Mouse (Mus musculus) mesoderm, embryonic 11.5 days (tissue): ENCODE data around the gene Stac3.
A peak's percentile ranks its signal among the peaks of the same experiment; 100 is the strongest.

Experiments
- DNase-seq: peaks from one replicate; pipeline ENCODE4 v3.0.0-alpha.2; 2012; ENCODE audit warnings: low read depth, low spot score

Gene Stac3

DNA sequence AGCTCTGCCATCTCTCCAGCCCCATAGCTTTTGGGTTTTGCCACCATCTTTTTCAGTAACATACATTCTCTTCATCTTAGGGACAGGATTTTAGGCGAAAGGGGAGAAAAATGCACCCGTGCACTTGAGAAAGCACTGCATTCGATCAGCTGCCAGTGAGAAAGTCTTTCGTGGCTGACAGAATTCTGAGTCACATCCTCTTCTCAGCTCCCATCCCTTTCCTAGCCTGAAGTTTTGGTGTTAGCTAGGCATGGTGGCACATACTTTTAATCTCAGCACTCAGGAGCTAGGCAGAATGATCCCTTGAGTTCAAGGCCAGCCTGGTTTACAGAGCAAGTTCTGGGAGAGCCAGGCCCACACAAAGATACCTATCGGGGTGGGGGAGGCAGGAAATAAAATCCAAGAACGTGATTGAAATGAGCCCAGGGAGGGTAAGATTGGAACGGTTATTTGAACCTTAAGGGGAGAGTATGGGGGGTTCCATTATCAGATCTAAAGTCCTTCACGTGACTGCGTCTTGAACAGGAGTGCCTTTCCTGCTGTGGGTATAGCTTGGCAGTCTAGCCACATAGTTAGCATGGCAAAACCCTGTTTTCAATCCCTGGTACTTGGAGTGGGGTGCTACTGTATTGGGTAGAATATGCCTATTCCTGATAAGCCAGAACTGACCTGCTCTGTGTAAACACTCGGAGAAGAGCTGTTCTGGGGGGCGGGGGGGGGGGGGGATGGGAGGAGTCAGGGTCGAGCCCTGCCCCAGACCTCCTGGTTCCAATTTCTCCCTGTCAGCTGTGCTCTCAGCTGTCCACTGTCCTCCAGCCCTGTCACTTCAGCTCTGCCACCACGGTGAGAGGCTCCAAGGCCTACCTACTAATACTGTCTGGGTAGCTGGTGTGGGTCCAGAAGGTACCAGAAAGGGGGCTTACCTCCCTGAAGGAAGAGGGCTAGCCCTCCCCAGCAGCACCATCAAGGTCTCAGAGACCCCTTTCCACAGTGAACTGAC, at the start of gene Stac3:
TSS of gene Stac3 (plus strand) at position 793 of the 1,000 bp plus-strand sequence.
- no peak for DNase-seq

DNA sequence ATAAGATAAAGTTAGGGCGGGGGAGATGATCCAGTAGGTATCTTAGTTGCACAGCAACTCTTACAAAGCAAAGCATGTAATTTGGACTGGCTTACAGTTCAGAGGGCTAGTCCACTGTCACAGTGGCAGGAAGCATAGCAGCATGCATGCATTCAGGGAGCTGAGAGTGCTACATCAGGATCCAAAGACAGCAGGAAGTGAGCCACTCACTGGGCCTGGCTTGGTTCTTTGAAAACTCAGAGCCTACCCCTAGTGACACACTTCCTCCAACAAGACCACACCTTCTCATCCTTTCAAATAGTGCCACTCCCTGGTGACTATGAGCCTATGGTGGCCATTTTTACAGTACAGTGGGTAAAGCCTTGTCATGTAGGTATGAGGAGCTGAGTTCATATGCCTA, 47.8 kb upstream of the Stac3 start:
- no peak for DNase-seq

DNA sequence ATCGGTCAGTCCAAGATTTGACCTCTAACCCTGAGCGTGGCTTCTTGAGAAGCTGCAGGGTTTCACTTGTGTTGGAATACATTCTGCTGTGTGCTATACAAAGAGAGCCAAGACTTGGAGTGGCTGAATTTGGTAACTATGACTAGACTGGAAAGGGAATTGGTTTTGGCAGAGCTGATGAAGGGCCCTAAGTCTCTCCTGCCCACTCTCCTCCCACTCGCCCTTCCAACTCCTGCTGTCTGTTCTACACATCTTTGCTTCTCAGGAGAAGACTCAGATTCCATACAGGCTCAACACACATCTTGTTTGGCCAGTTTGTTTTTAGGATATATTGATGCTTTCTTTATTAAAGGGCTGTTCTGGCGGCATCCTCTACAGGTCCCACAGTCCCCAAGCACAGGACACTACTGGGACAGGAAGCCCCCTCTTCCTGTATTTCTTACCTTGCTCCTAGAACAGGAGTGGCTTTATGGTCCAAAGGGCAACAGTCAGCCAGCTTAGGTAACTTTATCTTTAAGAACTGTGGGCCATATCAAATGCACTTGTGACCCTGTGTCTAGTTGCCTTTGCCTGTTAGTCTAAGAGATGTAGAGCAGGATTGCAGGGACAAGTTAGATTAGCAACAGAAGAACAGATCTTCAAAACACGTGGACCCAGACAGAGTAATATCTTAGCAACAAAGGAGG, 38.9 kb upstream of the Stac3 start:
- DNase-seq: no peak

DNA sequence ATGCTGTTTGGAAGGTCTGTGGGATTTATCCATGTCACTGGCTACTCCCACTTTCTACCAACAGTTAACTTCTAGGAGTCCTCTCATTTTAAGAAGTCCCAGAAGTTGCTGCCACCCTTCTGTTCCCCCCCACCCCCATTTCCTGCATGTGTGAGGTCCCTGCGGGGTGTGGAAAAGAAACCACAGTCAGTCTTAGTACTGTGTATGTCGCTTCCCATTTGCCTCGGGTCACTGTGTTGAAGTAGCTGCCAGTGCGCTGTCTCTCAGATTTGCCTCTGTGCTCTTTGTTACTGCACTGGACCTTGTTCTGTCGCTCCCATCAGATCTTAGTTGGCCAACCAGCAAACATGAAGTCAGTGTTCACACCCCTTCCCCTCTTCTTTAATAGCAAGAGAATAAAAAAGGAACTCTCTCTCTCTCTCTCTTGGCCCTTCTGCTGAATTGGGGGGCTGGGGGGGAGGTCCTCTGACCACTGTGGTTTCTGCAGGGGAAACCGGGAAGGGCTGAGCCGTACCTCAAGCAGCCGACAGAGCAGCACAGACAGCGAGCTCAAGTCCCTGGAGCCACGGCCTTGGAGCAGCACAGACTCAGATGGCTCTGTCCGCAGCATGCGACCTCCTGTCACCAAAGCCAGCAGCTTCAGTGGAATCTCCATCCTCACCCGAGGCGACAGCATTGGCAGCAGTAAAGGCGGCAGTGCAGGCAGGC, 30.1 kb upstream of the Stac3 start:
- DNase-seq: no peak

DNA sequence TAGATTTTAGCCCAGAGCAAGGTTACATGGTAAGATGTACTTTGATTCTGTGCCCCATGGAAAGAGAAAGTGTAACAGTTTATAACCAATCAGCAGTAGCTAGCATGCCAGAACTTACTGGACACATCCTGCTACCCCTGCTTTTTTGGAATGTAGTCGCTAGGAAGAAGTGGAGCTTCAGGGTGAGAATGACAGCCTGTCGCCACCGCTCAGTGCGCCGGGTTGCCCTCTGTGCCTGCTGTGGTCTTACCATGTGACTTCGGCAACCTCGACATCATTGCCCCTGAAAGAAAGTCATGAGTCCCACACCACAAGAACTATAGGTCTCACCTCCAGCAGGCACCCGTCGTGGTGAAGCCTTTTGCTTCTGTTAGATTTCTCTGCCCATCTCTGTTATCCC, 28.8 kb upstream of the Stac3 start:
- no peak for DNase-seq

DNA sequence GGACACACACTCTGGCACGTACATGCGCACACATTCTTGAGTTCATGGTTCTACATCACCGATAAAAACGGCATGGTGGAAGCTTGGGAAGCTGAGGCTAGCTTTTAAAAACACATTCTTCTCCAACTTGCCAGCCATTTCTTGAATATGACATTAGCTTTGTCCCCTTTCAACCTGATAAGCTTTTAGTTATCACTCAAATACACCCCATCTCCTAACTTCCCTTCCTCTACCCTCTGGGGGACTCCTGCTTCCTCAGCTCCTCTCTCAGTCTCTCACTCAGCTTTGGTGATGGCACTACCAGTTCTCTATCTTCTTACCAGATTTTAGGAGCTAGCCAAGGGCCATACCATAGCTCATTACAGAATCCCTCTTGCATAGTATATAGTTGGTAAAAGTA, 26.3 kb upstream of the Stac3 start:
- no peak for DNase-seq

DNA sequence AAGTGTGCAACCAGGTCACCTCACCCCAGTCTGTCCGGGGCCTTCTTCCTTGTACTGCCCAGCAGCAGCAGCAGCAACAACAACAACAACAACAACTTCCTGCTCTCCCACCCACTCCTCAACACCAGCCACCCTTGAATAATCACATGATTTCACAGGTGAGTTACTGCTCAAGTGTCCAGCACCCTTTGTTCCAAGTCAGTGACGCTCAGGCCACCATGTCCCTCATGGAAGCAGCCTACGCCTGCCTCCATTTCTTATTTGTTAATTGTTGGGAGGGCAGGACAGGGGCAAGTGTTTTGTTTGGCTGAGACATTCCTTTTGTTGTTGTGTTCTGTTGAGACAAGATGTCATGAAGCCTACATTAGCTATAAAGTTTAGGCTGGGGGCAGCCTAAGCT, 24.9 kb upstream of the Stac3 start:
- DNase-seq: no peak

DNA sequence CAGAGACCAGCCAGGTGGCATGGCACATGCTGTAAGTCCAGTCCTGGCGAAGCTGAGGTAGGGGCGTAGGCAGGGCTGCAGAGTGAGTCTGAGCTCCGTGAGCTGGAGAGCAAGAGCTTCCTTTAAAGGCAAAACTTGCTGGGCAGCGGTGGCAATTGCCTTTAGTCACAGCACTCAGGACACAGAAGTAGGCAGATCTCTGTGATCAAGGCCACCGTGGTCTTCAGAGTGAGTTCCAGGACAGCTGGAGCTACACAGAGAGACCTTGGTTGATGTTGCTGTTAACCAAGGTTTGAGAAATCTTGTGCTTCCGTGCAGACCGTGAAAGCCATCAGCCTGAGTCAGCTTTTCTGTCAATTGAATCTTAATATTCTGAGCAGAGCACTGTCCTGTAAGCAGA, 24.2 kb upstream of the Stac3 start:
- DNase-seq: no peak

DNA sequence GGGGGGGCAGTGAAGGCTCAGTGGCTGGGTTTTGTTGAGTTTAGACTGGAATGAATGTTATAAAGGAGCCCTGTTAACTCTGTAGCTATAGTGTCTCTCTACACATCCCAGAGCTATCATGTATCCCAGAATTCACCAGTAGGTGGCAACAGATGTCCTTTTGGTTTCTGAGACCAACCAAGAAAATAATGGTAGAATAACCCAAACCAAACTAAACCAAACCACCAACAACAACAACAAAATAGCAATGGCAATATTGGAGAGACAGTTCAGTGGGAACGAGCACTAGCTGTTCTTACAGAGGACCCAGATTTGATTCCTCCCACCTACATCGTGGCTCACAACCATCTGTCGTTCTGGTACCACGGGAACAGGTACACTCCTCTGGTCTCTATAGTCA, 22.4 kb upstream of the Stac3 start:
- DNase-seq: no peak

DNA sequence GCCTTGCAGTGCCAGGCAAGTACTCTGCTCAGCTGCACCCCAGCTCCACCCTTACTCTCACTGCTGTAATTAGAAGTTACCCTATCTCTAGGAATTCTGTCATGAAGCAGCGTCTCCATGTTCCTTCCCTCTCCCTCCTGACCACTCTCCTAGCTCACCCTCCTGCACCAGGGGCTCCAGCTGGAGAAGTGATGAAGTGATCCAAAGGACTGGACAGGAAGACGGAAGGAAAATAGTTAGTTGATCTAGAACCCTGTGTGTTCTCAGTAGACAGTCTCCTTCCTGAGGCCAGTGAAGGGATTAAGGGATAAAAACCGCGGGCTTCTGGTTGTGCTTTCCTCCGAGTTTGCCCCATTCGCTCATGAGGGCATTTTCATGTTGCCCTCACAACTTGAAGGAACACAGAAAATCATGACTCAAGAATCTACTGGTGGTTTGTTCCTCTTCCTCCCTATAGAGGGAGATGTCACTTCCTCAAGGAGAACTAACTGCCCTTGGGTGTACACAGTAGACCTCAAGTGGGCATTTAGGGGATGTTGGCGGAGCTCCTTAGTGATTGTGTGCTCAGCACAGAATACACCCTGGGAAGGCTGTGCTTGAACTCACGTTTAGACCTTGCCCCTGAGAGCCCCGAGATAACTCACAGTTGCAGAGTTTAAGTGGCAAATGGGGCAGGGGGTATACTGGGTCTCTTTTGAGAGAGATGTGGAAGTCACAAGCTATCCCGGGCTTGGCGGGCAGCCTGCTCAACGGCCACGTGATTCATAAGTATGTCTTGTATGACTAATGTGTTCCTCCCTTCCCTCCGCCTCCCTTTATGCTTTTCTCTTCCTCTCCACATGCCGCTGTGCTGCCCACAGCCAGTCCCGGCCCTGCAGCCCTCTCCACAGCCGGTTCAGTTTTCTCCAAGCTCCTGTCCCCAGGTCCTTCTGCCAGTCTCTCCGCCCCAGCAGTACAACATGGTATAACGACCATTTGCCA, 20.4 kb upstream of the Stac3 start:
- DNase-seq: no peak

DNA sequence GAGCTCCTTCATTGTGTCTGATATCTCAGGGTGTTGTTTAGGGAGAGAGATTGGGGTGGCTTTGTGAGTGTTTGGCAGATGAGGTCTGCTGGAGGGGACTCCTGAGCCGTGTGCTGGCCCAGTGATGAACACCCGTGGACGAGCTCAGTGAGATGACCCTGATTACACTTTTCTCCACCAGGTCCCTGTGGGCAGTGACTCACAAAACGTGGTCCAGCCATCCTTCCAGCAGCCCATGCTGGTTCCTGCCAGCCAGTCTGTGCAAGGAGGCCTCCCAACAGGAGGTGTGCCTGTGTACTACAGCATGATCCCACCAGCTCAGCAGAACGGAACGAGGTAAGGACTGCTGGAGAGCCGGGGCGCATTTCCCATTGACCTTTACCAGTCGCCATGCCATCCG, 16.3 kb upstream of the Stac3 start:
- DNase-seq: no peak

DNA sequence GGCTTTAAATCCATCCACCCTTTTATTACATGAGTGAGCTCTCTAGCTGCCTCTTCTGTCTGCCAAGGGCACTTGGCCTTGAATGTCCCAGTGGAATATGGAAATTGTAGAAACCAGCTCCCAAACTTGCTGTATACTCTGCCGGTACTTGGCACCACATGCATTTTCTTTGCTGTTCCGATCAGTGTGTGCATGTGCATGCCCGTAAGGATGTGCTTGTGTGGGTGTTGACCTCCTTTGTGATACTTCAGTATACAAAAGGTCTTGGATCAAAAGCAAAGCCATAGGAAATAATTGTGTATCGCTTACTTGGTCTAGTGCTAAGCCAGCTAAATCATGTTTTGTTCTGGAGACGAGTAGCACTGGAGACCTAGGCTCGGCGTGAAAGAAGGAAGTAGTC, 12.6 kb upstream of the Stac3 start:
- no peak for DNase-seq

DNA sequence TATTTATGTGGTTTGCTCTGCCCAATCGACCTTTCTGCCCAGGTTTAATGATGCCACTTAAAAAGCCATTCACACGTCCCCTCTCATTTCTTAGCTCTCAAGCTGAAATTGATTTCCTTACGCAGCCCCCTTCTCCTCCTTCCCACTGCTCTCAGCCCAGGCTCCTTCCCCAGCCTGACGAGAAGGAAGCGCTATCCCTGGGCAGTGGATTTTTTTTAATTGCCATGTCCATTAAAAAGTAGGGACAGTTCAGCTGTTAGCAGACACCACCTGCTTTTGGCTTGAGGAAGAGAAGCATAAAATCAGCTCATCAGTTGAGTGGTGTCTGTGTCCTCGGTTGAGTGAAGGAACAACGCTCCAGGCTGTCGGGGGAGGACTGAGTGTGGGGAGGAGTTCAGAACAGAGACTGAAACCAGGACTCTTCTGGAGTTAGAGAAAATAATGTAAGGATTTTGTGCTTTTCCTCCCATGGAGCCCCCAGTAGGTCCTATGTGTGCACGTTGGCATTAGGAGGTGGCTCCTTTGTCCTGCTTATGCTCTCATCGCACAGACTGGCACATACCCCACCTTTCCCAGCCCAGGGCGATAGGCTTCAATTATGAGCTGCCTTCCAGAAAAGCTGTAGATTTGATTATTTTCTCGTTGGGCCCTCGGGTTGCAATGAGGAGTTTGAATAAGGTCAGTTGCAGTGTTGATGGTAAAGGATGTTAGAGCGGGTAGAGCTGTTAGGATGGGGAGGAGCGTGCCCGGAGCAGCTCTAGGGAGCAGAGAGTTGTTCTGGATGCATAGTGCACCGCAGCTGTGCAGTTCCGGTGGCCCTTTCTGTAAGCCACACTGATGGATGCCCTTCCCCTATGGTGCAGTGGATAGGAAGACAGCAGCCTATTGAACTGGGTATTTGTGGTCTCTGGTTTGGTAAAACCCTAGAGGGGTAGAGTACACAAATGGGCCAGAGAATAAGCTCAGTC, 11.0 kb upstream of the Stac3 start:
- DNase-seq: no peak

DNA sequence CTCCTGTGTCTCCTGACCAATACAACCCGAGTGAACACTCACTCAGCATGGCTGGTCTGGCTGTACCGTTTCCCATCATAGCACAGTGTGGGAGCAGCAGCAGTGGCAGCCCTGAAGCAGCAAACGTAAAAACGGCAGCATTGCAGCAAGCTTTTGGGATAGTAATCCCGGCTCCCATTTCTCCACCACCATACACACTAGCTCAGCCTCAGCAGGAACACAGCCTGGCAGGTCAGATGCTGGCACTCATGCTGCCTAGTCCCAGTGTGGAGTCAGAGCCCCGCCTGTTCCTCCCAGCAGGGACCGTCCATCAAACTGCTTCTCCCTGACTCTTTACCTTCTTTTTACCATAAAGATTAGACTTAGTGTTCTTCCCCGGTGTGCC, 10.4 kb upstream of the Stac3 start:
- DNase-seq: no peak

DNA sequence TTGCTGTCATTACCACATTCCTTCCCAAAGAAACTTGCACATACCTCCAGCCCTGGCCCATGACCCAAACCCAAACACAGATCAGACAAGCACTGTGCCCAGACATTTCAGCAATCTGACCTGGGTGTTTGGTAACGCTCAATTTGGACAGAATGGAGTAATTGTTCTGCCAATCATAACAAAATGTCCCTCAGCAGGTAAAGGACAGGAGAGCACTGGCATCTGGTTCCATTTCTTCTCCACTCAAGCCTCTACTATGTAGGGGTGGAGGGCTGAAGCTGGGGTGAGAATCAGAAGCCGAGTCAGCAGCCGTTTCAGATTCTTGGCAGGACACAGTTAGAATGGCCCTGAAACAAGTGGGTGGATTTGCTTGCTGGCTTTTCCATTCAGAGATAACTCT, 9.4 kb upstream of the Stac3 start:
- no peak for DNase-seq

DNA sequence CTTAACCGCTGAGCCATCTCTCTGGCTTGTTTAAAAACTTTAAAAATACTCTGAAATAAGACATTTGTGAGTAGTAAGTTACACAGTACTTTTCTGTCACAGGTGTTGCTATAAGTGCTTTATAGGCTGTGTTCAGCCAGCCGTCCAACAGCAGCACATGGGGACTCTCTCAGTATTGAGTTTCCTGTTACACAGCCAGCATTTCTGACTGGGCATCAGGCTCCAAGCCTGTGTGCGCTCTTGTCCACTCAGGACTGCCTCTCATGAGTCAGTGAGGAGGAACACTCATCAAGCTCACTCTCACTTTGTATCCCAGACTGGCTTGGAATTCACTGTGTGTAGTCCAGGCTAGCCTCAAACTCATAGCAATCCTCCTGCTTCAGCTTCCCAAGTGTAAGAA, 5.3 kb upstream of the Stac3 start:
- no peak for DNase-seq

DNA sequence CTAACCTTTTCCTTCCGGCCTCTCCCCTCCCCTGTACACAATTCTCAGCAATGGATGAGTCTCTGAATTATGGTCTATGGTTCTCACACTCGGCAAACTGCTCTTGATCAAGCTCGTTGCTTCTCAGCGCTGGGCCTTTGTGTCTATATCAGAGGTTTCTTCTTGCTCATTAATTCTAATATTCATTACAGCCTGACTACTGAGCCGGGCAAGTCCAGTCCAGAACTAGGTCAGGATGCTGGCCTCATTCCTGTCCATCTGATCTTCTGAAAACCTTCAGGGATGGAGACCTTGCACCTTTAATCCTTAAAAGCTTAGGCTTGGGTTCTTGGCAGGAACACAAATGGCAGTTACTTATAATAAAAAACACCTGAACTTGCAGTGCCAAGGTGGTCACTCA, 2.0 kb upstream of the Stac3 start:
- DNase-seq: no peak

DNA sequence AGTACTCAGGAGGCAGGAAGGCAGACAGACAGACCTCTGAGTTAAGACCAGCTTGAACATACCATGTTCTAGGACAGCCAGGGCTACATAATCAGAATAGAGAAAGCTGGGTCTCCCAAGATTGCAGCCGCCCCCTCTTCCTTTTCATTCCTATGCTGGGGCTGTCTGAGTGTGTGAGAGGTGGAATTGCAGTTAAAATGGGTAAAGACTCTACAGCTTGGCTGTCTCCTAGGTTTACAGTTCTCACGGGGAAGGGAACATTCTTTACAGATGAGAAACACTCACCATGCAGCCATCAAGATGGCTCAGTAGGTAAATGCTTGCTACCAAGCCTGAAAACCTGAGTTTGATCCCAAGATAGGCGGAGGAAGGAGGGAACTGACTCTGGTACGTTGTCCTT, 1.4 kb upstream of the Stac3 start:
- no peak for DNase-seq

DNA sequence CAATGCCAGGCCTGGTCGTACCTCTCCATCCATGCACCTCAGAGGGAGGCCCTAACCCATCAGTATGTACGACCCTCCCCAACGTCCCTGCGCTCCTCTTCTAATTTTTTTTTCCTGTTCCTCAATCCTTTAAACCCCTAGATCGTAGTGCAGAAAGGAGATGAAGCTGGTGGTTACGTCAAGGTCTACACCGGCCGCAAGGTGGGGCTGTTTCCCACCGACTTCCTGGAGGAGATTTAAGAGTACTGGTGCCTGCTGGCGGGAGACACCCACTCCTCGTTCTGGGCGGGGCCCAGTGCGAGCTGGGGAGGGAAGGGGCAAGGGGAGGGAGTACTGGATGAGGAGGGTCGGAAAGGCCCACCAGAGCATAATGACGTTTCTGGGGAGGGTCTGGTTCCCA, 6.8 kb downstream of the Stac3 start:
- DNase-seq: peak; percentile 82
